Mouse (Mus musculus) heart, embryonic 10.5 days (tissue): ENCODE measurements around the gene Trappc10. TPM values are rescaled to one million over a fixed set of nuclear protein-coding genes. Genes with fewer than 3 reads are reported as not detected.

Experiments used
- DNase-seq: peaks from one replicate; pipeline ENCODE4 v3.0.0-alpha.2; 2017; ENCODE audit warnings: low spot score
- H3K27ac ChIP-seq: fragments of 300-500 bp; sonication (generic); 2 replicates; pipeline ENCODE4 v1.5.1; 2016; ENCODE audit warnings: mild to moderate bottlenecking
- H3K27me3 ChIP-seq: fragments of 300-500 bp; sonication (generic); 2 replicates; pipeline ENCODE4 v1.6.1; 2016; ENCODE audit warnings: mild to moderate bottlenecking; ENCODE audit not compliant: poor library complexity, insufficient read depth, severe bottlenecking
- H3K36me3 ChIP-seq: fragments of 300-500 bp; sonication (generic); 2 replicates; pipeline ENCODE4 v1.6.1; 2016; ENCODE audit warnings: mild to moderate bottlenecking, moderate library complexity
- H3K4me1 ChIP-seq: fragments of 300-500 bp; sonication (generic); 2 replicates; pipeline ENCODE4 v1.6.1; 2016; ENCODE audit warnings: mild to moderate bottlenecking
- H3K4me3 ChIP-seq: fragments of 300-500 bp; sonication (generic); 2 replicates; pipeline ENCODE4 v1.5.1; 2016; ENCODE audit warnings: mild to moderate bottlenecking, moderate library complexity
- H3K9me3 ChIP-seq: fragments of 300-500 bp; sonication (generic); 2 replicates; pipeline ENCODE4 v1.6.1; 2016; ENCODE audit warnings: mild to moderate bottlenecking, moderate library complexity
- WGBS: fragments of 180-500 bp; shearing (Covaris S2); methylation state at CpG from one replicate; pipeline ENCODE4 v1.1.7; 2016; 5-methylcytosine and 5-hydroxymethylcytosine counted together
- polyA plus RNA-seq: library from polyadenylated mRNA; unstranded; fragments of >200 nt; fragmentation: Nextera tagmentation; extraction: Ambion mirVana; gene quantifications from 2 replicates; pipeline ENCODE4 v1.2.1, GENCODE M21; 2016

Trappc10 gene
- polyA plus RNA-seq, 1 experiment from 2014 or later = 13.5 TPM

GRCm38 (mm10) chr10:78139572-78140250 lies 104.7 kb downstream of the Trappc10 start:
- 74% methylated on average over 11 of the region's 11 CpGs for WGBS

GRCm38 (mm10) chr10:78138812-78139523 lies 105.5 kb downstream of the Trappc10 start:
- H3K9me3 ChIP-seq = no peaks in the 10 kb centered on the region
- H3K4me1 ChIP-seq = peaks cover 37% of the 10 kb centered on the region
- no peaks in the 10 kb centered on the region for H3K36me3 ChIP-seq
- no peak overlapping the region for H3K4me3 ChIP-seq
- 51% methylated on average over 14 of the region's 14 CpGs for WGBS
- H3K27ac ChIP-seq = peak overlapping the region; percentile 36
- DNase-seq = no peak
- no peaks in the 10 kb centered on the region for H3K27me3 ChIP-seq

More at GRCm38 (mm10) chr10:78139572-78140250, 104.7 kb downstream of the Trappc10 start:
- no peaks in the 10 kb centered on the region for H3K27me3 ChIP-seq
- H3K4me1 ChIP-seq = peaks cover 36% of the 10 kb centered on the region
- no peaks in the 10 kb centered on the region for H3K9me3 ChIP-seq
- no peak overlapping the region for H3K4me3 ChIP-seq
- H3K36me3 ChIP-seq = no peaks in the 10 kb centered on the region
- DNase-seq = no peak
- H3K27ac ChIP-seq = 0 out of 2 replicates have a peak overlapping the region, but pooled peaks have one; percentile 36

- Histone ChIP-seq H3K27ac (0 out of 2 replicates have a peak overlapping the region, but pooled peaks have one; percentile 7), H3K4me1 (peaks cover 37% of the 10 kb centered on the region), H3K27me3 (no peaks in the 10 kb centered on the region), H3K36me3 (no peaks in the 10 kb centered on the region), H3K9me3 (no peaks in the 10 kb centered on the region), H3K4me3 (no peak overlapping the region)
- 91% methylated on average over 3 of the region's 3 CpGs for WGBS
- no peak for DNase-seq
Observed at GRCm38 (mm10) chr10:78137191-78137590, 107.2 kb downstream of the Trappc10 start.

Other genes with a start within 250 kb of the Trappc10 start
- 264 and 274 TPM in 2 replicates for gene Pfkl, start 234.6 kb downstream of the Trappc10 start, polyA plus RNA-seq
- not detected in 2 replicates for gene Dnmt3l, start 202.7 kb downstream of the Trappc10 start, polyA plus RNA-seq
- gene Aire, start 201.0 kb downstream of the Trappc10 start, polyA plus RNA-seq = 0.18 and 0.45 TPM in 2 replicates
- gene Icosl, start 175.3 kb downstream of the Trappc10 start, polyA plus RNA-seq = 1.4 and 2.1 TPM in 2 replicates
- 32.8 and 34.9 TPM in 2 replicates for gene D10Jhu81e, start 74.9 kb downstream of the Trappc10 start, polyA plus RNA-seq
- 18.0 and 23.1 TPM in 2 replicates for gene Pwp2, start 59.5 kb downstream of the Trappc10 start, polyA plus RNA-seq
- 43.7 and 44.2 TPM in 2 replicates for gene Agpat3, start 107.8 kb upstream of the Trappc10 start, polyA plus RNA-seq
- gene Rrp1, start 168.4 kb upstream of the Trappc10 start, polyA plus RNA-seq = 271 and 283 TPM in 2 replicates
- 117 and 136 TPM in 2 replicates for gene Cstb, start 181.0 kb upstream of the Trappc10 start, polyA plus RNA-seq
- 6.5 and 7.0 TPM in 2 replicates for gene Pdxk, start 220.3 kb upstream of the Trappc10 start, polyA plus RNA-seq